Mouse (Mus musculus): ENCODE data around the gene Tnfaip2.

Gene Tnfaip2

DNA sequence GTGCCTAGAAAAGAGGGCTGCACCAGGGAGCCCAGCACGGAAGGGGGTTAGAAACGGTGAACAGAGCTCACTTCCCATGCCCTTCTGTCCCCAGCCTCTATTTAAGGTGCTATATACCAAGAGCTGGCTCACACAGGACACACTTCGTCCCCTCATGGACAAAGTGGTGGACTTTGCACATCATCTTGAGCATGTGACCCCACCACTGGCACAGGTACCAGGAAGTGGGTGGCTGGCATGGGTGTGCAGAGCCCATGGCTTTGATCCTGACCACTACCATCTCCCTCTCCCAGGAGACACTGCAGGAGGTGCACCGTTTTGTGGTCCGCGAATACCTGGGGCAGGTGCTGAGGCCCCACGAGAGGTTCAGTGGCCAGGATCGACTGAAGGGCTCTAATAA, 13.9 kb upstream of the Tnfaip2 start:
- no peak for DNase-seq (ENCODE audit: low spot score)

DNA sequence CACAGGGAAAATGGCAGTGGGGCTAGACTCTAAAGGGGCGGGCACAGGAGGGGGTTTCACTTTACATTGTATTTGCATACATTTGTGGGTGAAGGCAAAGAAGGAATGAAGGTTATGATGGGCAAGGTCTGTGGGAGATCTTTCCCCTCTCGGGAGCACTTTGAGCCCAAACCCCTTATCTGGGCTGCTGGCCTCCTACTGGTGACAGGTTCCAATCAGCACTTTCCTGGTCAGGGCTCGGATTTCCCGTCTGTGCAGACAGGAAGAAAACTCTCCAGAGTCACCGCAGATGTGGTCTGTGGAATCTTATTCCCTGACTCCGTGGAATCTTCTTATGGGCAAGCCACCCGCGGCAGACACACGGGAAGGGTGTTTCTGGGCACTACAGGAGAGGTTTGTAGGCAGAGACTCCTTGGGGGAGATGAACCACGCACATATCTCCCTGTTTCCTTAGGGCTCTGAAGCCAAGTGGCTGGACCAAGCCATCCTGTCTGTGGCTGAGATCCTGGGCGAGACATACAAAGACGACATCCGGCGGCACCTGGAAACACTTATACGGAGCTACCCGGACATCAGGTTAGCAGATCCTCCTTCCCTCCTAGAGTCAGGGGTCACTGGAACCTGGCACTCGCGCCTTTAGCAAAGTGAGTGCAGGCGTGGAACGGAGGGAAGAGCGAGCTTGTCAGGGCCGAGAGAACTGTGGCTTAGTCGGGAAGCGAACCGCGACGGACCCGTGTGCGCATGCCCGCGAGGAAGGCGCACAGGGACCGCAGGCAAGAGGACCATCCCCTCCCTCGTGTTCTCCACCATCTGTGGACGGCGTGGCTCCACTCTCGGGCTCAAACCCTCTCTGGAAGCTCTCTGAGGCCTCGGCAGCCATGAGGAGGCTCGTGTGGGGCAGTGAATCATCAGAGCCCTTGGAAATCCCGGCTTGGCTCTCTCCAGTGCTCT, 13.0 kb upstream of the Tnfaip2 start:
- DNase-seq (ENCODE audit: low spot score), result peak; percentile 39

DNA sequence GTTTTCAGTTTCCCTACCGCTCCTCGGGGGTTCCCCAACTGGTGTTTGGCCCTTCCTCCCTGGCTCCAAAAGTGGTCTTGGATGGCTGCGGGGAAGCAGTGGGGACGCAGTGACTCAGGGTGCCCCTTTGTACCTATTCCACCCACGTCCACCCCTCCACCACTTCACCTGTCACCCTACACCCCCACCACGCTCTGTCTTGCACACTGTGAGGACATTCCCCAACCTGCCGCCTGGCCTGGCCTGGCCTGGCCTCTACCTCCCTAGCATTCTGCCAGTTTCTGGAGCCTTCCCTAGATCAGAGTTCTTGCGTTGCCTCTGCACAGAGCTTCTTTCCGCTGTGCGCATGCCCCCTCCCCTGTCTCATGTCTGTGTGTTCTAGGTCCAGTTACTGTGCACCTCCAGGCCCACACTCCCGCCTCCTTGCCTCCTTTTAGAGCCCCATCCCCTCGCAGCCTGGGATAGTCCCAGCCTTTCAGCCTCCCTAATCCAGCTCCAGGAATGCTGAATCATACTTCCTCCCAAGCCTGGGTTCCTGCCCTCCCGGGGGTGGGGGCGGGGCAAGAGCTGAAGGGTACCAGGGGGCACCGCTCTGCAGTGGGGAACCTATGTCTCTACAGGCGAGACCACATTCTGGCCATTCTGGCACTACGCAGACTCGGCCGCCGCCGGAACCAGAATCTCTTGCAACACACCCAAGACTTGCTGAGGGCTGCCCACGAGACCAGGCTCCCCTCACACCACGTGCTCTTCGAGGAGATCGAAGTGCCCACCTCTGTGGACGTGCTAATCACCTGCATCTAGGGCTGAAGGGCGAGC, 12.0 kb upstream of the Tnfaip2 start:
- DNase-seq (ENCODE audit: low spot score), result no peak

DNA sequence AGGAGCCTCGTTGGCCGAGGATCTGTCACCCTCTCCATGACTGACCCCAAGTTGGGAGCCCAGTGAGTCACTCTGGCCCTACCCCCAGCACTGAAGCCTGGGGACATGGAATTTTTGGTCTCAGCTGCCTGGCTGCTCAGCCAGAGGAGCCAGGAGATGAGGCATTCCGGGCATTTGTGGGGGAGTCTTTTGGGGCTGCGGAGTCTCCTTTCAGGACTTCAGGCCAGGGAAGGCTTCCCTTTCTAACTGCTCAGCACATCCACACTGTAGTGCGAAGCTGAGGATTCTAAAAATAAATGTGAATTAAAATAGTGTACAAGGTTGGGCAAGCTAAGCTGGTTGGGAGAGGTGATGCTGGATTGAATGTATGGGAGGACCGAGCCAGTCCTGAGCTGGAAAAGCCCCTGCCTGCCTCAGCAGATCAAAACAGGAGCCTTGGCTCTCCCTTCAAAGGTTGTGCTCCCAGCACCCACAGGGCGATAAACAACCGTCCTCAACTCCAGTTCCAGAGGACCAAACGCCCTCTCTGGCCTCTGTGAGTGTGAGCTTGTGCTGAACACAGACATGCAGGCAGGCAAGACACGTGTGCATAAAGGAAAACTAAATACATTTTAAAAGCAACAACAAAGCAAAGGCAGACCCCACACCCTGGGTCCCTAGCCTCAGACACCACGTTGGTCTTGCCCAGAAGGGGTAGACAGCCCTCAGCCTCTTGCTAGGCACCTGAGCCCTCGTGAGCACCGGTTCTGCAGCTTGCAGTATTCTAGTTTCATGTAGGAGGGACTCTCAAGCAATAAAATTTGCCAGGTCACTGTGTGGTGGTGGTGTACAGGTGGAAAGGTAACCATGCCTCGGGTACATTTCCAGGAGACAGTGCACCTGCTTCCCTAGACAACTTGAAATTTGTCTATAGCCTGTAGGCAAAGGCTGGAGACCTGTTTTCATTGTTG, 11.1 kb upstream of the Tnfaip2 start:
- DNase-seq (ENCODE audit: low spot score), result no peak

DNA sequence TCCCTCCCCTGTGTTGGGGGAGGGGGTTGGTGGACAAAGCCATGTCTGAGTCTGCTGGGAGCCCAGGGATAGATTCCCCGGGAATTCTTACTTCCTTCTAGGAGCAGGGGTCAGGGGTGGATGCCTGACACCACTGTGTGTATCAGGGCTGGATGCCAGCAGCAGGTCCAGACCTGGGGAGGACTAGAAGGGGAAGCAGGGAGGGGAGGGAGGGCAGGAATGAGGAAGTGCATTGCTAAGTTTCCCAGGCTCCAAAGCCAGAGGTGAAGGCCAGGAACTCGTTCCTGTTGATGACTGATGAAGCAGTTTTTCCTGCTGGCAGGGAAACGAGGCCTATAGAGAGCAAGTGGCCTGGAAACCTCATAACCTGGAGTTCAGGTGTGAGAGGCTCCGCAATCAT, 10.2 kb upstream of the Tnfaip2 start:
- no peak for DNase-seq (ENCODE audit: low spot score)

GRCm38 (mm10) chr12:111432751-111433331, 9.4 kb upstream of the Tnfaip2 start:
- DNase-seq (ENCODE audit: low spot score), result no peak

DNA sequence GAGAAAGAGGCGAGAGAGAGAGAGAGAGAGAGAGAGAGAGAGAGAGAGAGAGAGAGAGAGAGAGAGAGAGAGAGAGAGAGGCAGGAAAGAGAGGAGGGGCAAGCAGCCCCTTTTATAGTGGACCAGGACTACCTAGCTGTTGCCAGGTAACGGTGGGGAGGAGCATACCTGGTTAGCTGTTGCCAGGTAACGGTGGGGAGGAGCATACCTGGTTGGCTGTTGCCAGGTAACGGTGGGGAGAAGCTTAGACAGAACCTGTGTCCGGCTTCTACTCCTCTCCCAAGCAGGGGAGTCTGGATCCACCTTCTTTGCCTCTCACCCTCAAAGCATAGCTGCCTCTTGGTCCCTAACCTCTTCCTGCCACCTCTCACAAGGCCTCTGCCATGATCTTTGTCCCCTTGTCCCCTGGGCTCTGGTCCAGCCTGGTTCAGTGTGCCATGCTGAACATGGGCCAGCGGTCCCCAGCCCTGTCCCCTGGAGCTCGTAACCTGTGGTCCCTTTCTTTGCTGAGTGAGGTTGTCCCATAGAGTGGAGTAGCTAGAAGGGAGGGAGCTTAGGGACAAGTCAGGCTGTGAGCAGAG, 8.0 kb upstream of the Tnfaip2 start:
- DNase-seq (ENCODE audit: low spot score), result no peak

GRCm38 (mm10) chr12:111434745-111435327, 7.4 kb upstream of the Tnfaip2 start:
- no peak for DNase-seq (ENCODE audit: low spot score)

DNA sequence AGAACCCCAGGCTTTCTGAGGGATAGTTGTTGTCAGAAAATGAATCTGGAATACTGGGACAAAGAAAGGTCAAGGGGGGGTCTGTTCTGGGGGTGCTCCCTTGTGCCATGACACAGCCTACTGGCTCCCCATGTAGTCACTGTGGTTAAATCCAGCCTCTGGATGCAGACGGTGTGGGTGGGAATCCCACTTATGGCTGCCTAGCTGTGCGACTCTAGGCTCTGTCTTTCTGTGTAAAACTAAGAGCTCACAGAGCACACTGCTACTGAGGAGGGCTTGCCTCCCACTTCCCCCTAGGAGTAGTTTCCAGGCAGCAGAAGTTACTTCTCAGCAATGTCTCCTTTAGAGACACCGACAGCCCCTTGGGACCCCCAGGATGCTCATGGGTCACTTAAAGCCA, 6.1 kb upstream of the Tnfaip2 start:
- no peak for DNase-seq (ENCODE audit: low spot score)

DNA sequence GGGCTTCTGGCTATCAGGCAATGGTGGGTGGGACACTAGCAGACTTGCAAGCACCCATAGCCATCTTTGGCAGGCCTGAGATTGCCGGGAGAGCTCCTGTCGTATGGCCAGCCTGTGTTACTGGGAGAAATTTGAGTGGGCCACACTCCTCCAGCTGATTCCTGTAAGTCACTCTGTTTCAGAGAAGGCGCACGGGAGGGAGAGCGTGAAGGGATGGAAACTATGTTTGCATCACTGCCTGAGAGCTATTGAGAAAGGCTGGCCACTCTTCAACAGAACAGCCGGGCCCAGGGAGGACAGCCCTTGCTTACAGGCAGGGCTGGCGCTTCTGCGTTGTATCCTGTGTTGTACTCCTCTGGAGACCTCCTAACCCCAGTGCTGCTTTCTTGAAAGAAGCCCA, 5.6 kb upstream of the Tnfaip2 start:
- DNase-seq (ENCODE audit: low spot score), result no peak

DNA sequence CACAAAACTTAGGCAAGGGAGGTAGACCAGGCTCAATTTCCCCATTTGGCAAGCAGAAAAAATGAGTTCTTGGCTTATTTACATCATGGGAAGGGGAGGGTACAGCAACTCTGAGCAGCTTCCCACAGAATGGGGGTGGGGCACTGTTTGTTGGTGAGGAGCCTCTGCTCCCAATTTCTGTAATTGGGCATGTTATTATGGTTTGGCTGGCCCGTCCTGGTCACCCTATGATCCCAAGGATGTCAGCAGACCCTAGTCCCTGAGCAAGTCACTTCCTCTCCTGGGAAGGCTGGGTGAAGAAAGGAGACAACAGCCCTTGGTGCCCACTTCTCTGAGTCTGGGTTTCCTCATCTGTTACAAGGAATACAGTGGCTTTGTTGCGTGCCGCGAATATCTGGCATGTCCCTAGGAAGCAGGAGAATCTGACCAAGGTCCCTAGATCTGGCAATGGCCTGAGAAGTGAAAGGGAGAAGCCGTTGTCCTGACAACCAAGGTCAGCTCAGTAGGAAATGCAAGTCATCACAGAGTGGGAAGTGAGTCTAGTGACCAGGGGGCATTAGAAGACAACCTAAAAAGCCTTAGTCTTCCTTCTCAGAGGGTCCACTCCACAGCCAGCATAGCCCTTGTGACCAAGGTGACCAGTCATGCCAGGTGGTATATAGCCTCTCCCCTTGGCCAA, 4.9 kb upstream of the Tnfaip2 start:
- DNase-seq (ENCODE audit: low spot score), result no peak

- no peak for DNase-seq (ENCODE audit: low spot score)
Measured at GRCm38 (mm10) chr12:111438850-111439249, 3.4 kb upstream of the Tnfaip2 start.

GRCm38 (mm10) chr12:111440701-111441373, 1.4 kb upstream of the Tnfaip2 start:
- DNase-seq (ENCODE audit: low spot score), result no peak

DNA sequence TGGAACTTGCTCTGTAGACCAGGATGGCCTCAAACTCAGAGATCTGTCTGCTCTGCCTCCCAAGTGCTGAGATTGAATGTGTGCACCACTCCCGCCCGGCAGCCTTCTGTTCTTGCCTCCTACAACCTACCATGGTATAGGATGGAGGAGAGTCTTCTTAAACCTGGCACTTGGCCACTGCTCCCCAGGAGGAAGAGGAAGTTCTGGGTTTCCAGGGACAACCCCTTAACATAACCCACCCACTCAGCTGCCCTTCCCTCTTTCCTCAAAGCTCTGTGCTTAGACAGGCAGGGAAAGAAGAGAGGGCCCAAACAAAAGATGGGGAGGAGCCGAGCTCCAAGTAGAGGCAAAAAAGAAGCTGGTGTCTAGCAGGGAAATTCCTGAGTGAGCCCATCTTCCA, 746 bp upstream of the Tnfaip2 start:
- DNase-seq (ENCODE audit: low spot score), result no peak

DNA sequence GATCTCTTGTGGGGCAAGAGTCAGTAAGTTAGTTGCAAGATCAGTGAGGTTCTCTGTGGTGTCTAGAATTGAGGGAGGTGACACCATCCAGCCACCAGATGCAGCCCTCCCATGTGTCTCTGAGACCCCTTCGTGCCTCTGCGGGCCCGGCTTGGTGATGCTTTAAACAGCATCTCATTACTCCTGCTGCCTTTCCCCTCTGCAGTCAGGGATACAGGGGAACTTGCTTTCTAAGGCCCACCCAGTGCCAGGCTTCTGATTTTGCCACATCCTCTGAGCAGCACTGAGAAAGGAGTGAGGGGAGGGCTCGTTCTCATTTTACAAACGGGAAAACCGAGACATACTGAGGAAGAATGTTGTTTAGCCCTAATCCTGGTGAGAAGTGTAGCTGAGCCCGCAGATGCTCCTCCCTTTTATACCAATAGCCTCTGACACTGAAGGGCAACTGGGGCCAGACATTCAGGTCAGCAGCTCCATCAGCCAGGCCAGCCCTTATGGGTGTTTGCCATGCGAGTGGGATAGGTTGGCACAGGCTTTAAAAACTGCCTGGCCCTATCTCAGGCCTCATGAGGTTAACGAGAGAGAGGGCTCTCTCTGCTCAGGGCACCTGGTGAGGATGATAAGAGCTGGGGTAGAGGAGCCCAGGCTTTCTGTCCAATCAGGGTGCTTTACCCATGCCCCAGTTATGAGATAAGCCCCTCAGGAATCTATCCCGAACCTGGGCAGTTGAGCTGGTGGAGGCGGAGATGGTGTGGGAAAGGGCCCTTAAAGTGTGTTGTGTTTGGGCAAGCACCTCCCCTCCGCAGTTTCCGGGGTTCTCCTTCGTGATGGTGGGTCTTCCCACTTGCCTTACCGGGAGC, 972 bp downstream of the Tnfaip2 start:
- DNase-seq (ENCODE audit: low spot score), result no peak

GRCm38 (mm10) chr12:111443921-111444831, 1.9 kb downstream of the Tnfaip2 start:
- DNase-seq (ENCODE audit: low spot score), result no peak

DNA sequence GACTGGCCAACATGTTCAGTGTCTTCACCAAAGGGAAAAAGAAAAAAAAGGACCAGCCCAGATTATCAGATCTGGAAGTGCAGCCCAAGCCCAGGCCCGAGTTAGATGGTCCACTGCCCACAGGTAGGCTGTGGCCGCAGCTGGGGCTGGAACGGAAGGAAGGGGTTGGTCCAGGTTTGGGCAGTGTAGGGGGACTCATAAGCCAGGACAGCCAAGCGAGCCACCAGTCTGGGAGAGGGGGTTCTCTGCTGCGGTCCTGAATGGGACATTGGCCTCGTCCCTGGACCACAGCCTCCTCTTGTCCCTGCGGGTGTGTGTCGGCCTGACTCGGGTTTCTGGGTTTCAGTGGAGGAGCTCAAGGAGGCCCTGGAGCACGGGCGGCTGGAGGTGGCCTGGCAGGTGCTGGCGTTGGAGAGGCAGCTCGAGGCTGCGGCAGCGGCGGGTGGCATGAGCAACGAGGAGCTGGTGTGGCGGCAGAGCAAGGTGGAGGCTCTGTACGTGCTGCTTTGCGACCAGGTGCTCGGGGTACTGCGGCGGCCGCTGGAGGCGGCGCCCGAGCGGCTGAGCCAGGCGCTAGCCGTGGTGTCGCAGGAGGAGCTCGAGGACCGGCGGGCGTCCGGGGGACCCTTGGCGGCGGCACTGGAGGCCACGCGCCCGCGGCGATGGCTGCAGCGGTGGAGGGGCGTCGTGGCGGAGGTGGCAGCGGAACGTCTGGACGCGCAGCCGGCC, 3.1 kb downstream of the Tnfaip2 start:
- no peak for DNase-seq (ENCODE audit: low spot score)
